Mouse (Mus musculus) subcutaneous adipose tissue, adult 2 months (tissue): ENCODE data around the gene Ulk1. TPM values are rescaled to one million over a fixed set of nuclear protein-coding genes. Genes with fewer than 3 reads are reported as not detected.

Experiments used
- polyA plus RNA-seq: library from polyadenylated mRNA; depleted of rRNA; stranded (reverse); fragments of >200 nt; gene quantifications from 2 replicates; pipeline ENCODE4 v1.2.3, GENCODE M21; 2012; ENCODE audit warnings: low replicate concordance; rRNA removed

Gene Ulk1
- polyA plus RNA-seq, result 47.3 and 56.0 TPM in 2 replicates

DNA sequence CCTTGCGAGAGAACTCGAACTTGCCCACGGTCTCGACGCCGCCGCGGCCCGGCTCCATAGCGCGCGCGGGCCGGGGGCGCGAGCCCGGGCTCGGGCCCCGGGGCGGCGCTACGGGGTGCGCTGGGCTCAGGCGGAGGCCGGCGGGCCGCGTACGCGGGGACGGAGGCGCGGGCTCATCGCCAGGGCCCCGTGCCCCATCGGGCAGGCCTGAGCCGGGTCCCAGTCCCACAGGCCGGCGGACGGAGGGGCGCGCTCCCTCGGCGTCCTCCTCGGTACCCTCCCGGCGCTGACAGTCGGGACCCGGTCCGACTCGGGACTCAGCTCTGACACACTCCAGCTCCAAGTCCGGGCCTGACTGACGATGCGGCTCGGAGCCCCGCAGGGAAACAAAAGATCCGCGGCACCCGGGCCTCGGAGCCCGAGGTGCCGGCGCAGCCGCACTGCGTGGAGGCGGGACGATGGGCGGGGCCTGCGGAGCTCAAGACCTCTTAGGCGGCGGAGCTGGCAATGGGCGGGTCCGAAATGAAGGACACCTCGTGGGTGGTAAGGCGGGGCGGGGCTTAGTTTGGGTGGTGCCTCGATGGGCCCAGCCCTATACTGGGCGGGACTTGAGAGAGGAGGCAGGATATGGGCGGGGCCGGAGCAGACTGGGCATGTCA lies at the start of gene Ulk1:
Ulk1 (minus strand) TSS at position 431 of the 659 bp plus-strand sequence.

DNA sequence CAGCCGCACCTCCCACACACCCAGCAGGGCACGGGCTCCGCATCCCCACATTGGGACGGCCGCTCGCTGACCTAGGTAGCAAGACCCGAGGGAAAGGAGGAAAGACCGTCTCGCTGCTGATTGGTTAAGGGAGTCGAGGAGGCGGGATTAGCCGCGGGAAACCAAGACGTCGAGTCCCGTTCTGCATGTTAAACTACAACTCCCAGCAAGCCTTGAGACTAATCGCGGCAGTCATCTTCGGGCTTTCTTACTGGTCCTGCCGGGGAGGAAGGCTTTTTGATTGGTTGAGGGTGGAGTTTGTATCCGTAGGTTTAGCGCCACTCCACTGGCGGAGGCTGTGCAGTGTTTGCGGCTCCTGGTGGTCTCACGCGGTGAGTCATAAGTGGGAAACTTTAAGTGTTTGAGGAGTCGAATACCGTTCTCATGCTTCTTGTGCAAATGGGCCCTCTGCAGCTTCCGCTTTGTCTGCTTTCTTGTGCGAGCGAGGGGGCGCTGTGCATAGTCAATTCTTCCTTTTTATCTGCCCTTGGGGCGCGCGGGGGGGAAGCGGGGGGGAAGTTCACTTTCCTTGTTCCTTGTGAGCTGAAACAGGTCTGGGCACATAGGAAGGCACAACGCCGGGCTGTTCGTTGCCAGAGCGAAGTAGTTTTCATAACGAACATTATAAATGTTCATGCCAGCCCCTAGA lies 29.9 kb upstream of the Ulk1 start, which contains the start of the genes Hscb and Chek2:
Hscb (minus strand) TSS at position 100 of the 688 bp plus-strand sequence.
Chek2 (plus strand) TSS at position 302 of the 688 bp plus-strand sequence.

DNA sequence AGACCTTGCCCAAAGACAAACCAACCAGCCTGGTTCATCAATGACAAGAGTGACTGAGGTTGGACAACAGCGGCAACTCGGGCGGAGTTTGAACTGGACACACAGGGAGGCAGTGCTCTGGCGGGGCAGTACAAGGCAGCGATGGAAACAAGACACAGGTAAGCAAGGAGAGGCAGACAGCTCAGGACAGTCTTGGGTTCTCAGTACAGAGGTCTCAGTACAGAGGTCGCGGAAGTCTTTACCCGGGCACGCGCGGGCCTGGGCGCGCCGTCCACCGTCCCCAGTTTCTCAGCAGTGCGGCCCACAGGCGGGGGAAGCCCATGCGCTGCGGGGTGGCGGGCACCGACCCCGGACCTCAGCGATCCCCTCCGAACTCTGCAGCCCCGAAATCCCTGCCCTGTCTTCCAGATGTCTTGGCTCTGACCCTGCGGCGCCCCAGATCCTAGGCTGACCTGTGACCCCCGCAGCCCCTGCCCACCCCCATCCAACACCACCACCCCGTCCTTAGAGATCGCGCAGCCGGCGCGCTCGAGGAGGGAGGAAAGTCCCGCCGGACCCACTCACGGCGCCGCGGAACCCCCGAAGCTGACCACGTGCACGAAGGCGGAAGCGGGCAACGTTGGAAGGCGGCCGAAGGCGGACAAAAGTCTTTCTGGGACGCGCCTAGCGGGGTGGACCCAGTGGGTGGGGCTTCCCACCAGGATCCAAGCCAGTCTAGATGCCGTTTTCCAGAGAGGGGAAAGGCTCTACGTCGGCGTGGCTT lies 29.7 kb downstream of the Ulk1 start, which contains the start of gene Pus1:
Pus1 (minus strand) TSS at position 662 of the 763 bp plus-strand sequence.

DNA sequence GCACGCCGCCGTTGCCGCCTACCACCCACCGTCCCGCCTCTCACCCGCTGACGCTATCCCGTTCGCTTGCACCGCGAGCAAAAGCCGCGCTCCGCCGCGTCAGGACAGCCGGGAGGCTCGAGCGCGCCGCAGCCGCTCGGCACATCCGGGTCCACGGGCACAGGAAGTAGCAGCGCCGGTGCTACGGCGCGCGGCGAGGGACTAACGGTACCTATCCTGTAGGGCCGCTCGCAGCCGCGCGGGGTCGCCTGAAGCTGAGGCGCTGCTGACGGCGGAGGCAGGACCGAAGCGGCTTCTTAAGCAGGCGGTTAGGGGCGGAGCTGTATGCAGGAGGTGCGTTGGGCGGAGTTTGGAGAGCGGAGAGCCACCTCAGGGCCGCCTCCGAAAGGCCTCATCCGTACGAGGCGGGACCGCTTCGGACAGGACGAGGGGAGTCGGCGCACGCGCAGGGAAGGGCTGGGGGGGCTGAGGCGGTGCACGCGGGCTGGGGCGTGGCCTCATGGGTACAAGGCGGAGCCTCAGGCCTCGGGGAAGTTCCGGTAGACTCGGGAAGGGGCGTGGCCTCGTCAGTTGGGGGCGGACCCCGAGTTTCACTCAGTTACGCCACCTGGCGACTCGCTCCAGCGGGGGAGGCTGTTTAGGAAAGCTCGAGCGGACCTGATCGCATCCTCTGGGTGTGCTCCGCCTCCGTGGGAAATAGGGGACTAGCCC lies 39.3 kb downstream of the Ulk1 start, which contains the start of gene Ep400:
Ep400 (minus strand) TSS at position 270 of the 711 bp plus-strand sequence.

Other genes starting within 250 kb of the Ulk1 start
- gene Noc4l, start 156.7 kb downstream of the Ulk1 start, polyA plus RNA-seq, result 27.6 and 70.1 TPM in 2 replicates
- gene Ddx51, start 156.6 kb downstream of the Ulk1 start, polyA plus RNA-seq, result 12.5 and 32.0 TPM in 2 replicates
- 24.2 and 72.2 TPM in 2 replicates for gene Ep400, start 39.4 kb downstream of the Ulk1 start, polyA plus RNA-seq
- 28.3 and 37.5 TPM in 2 replicates for gene Pus1, start 29.4 kb downstream of the Ulk1 start, polyA plus RNA-seq
- gene Hscb, start 29.7 kb upstream of the Ulk1 start, polyA plus RNA-seq, result 15.5 and 19.6 TPM in 2 replicates
- gene Chek2, start 29.9 kb upstream of the Ulk1 start, polyA plus RNA-seq, result 8.9 and 11.6 TPM in 2 replicates
- gene Ttc28, start 69.7 kb upstream of the Ulk1 start, polyA plus RNA-seq, result 18.3 and 22.3 TPM in 2 replicates